Mouse (Mus musculus) liver, postnatal 0 days (tissue): Measurements from ENCODE around the gene Ctbs.
A peak's percentile ranks its signal among the peaks of the same experiment; 100 is the strongest.

Experiments used
- CTCF ChIP-seq: sonication (generic); IDR thresholded peaks from 2 replicates; pipeline ENCODE4 v1.5.1; 2016; ENCODE audit warnings: antibody characterized with exemption, low read depth
- EP300 ChIP-seq: IDR thresholded peaks from 2 replicates; pipeline ENCODE4 v1.6.1; 2016; ENCODE audit warnings: antibody characterized with exemption, low read depth, mild to moderate bottlenecking

DNA sequence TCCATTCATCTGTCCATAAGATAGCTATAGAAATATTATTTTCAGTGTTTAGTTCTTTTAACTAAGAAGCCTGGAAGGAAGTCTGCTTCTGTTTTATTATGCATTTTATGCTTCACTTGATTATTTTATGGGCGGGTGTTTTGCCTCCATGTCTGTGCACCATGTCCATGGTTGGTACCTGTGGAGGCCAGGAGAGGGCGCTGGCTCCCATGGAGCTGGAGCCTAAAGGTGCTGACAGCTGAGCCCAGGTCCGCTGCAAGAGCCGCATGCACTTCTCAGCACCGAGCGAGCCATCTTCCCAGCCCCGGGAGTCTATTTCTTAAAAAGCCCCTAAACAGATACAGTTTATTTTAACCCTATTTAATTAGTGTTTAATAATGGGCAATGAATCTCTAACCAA is 25.9 kb upstream of the Ctbs start:
- peak; percentile 51 for TF ChIP-seq CTCF
- no peak for TF ChIP-seq EP300
